Mouse (Mus musculus): Measurements from ENCODE around the gene Chid1. TPM values are rescaled to one million over a fixed set of nuclear protein-coding genes. Genes with fewer than 3 reads are reported as not detected.

Chid1 gene
- polyA plus RNA-seq (2014; fragmentation: Nextera tagmentation; extraction: Ambion mirVana): 37.9 and 40.2 TPM in 2 replicates

DNA sequence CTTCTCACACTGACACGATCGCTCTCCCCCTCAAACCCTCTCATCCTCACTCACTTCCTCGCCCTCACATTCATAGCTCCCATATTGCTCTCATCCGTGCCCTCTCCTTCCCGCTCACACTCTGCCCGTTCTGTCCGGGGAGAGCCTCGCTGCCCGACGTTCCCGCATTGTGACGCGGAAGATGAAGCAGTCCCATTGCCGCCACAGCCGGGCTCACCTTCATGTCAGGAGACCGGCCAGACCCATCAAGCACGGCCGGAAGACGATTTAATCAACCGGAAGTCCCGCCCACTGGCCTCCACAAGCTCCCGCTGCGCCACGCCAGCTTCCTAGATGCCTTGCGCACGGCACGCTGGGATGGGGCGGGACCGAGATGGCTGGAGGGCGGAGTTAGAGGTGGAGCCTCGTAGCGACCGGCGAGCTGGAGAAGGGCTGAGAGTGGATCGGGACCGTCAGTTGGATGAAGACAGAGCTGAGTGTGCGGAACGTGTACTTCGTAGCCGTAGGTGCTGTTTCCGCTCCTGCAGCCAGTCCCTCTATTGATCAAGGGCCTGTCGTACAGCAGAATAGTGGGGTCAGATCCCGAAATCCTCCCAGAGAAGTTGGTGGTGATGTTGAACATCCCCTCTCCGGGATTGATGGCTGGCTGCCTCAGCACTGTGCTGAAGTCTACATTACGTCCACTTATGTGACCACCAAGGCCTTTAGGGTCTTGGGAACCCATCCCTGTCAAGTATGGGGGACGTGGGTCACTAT, at the start of gene Chid1:
Gene Chid1 (minus strand): TSS at position 302 of the 756 bp plus-strand sequence.
- H3K4me1 ChIP-seq (ENCODE audit: control insufficient read depth, insufficient read depth, low read length): peaks cover 15% of the 10 kb centered on the region
- H3K4me2 ChIP-seq (ENCODE audit: low read length): peak within 1 kb of the TSS; percentile 89
- no peaks in the 10 kb centered on the region for H3K36me3 ChIP-seq (ENCODE audit: control insufficient read depth, insufficient read depth, low read length)
- peak within 1 kb of the TSS; percentile 80 for H3K27ac ChIP-seq (replicated peaks; ENCODE audit: low read depth, low read length)
- WGBS: 1% methylated on average over 46 of the region's 46 CpGs
- H3K9me3 ChIP-seq (ENCODE audit: control insufficient read depth, low read length): no peaks in the 10 kb centered on the region
- H3K9ac ChIP-seq (replicated peaks; ENCODE audit: low read length): peak within 1 kb of the TSS; percentile 74
- no peaks in the 10 kb centered on the region for H3K27me3 ChIP-seq (ENCODE audit: control insufficient read depth, insufficient read depth, low read length)
- DNase-seq (peak; percentile 100), ATAC-seq (ENCODE audit: low FRiP score, low TSS enrichment) (peak; percentile 97)
- H3K4me3 ChIP-seq (replicated peaks; ENCODE audit: low read depth, low read length): peak within 1 kb of the TSS; percentile 77

DNA sequence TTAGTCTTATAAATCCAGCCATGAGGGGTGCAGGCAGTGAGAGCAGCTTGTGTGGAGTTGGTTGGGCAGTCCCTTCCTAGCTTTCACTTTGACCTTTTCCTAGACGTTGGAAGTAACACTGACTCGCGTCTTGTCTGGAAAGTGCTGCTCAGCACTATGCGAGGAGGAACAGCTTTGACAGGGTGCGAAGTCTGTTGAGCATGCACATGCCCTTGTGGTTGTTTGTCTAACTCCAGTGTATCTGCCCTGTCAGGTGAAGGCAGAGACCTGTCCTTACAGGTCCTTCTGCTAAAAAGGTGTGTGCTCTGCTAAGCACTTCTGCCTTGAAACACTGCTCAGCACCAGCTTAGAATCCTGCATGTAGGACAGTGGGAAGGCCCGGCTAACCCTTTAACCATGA, 49.2 kb upstream of the Chid1 start:
- WGBS: 96% methylated on average over 6 of the region's 6 CpGs
- no peak overlapping the region for H3K9ac ChIP-seq (replicated peaks; ENCODE audit: low read length)
- H3K4me1 ChIP-seq (ENCODE audit: control insufficient read depth, insufficient read depth, low read length): no peaks in the 10 kb centered on the region
- H3K27ac ChIP-seq (replicated peaks; ENCODE audit: low read depth, low read length): no peak overlapping the region
- no peak overlapping the region for H3K4me2 ChIP-seq (ENCODE audit: low read length)
- no peak for DNase-seq
- H3K27me3 ChIP-seq (ENCODE audit: control insufficient read depth, insufficient read depth, low read length): no peaks in the 10 kb centered on the region
- no peaks in the 10 kb centered on the region for H3K9me3 ChIP-seq (ENCODE audit: control insufficient read depth, low read length)
- peaks cover 32% of the 10 kb centered on the region for H3K36me3 ChIP-seq (ENCODE audit: control insufficient read depth, insufficient read depth, low read length)
- H3K4me3 ChIP-seq (replicated peaks; ENCODE audit: low read depth, low read length): no peak overlapping the region
- ATAC-seq (ENCODE audit: low FRiP score, low TSS enrichment): no peak

DNA sequence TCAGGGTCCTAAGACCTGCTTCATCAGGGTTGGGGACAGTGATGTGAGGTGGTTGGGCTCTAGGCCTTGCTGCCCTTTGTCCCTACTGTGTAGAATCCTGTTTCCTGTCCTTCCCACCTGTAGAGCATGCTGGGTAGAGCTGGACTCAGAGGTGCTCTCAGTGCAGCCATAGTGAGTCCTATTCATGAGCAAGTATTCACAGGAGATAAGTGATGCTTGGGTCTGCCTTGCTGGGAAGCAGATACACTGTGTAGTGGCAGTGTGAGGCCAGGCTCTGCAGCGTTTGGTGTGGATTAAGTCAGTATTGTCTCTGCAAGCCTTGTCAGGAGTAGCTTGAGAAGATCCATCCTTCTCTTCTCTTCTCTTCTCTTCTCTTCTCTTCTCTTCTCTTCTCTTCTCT, 46.2 kb upstream of the Chid1 start:
- no peak overlapping the region for H3K4me3 ChIP-seq (replicated peaks; ENCODE audit: low read depth, low read length)
- no peak overlapping the region for H3K9ac ChIP-seq (replicated peaks; ENCODE audit: low read length)
- H3K27me3 ChIP-seq (ENCODE audit: control insufficient read depth, insufficient read depth, low read length): no peaks in the 10 kb centered on the region
- 83% methylated on average over 1 of the region's 1 CpGs for WGBS
- no peaks in the 10 kb centered on the region for H3K4me1 ChIP-seq (ENCODE audit: control insufficient read depth, insufficient read depth, low read length)
- H3K27ac ChIP-seq (replicated peaks; ENCODE audit: low read depth, low read length): no peak overlapping the region
- no peak for DNase-seq
- no peak for ATAC-seq (ENCODE audit: low FRiP score, low TSS enrichment)
- no peak overlapping the region for H3K4me2 ChIP-seq (ENCODE audit: low read length)
- H3K36me3 ChIP-seq (ENCODE audit: control insufficient read depth, insufficient read depth, low read length): peaks cover 18% of the 10 kb centered on the region
- H3K9me3 ChIP-seq (ENCODE audit: control insufficient read depth, low read length): no peaks in the 10 kb centered on the region

DNA sequence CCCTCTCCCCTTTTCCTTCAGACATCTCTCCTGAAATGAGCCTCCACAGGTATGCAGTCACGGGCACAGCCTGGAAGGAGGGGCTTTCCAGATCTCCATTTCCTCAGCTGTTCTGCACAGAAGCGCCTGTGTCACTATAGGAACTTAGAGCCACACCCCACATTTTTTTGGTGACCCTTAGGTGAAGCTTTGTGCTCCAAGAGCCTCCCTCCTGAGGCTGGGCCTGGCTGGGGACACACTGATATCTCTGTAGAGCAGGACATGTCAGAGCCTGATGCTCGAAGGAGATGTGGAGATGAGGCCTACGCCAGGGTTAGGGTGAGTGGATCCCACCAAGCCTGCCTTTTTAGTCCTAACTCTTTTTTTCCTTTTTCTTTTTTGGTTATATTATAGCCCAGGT, 45.6 kb upstream of the Chid1 start:
- no peak overlapping the region for H3K27ac ChIP-seq (replicated peaks; ENCODE audit: low read depth, low read length)
- no peak overlapping the region for H3K9ac ChIP-seq (replicated peaks; ENCODE audit: low read length)
- WGBS: 91% methylated on average over 4 of the region's 4 CpGs
- no peak overlapping the region for H3K4me3 ChIP-seq (replicated peaks; ENCODE audit: low read depth, low read length)
- no peaks in the 10 kb centered on the region for H3K4me1 ChIP-seq (ENCODE audit: control insufficient read depth, insufficient read depth, low read length)
- H3K4me2 ChIP-seq (ENCODE audit: low read length): no peak overlapping the region
- H3K27me3 ChIP-seq (ENCODE audit: control insufficient read depth, insufficient read depth, low read length): no peaks in the 10 kb centered on the region
- no peak for DNase-seq
- H3K36me3 ChIP-seq (ENCODE audit: control insufficient read depth, insufficient read depth, low read length): peaks cover 14% of the 10 kb centered on the region
- no peaks in the 10 kb centered on the region for H3K9me3 ChIP-seq (ENCODE audit: control insufficient read depth, low read length)
- no peak for ATAC-seq (ENCODE audit: low FRiP score, low TSS enrichment)

DNA sequence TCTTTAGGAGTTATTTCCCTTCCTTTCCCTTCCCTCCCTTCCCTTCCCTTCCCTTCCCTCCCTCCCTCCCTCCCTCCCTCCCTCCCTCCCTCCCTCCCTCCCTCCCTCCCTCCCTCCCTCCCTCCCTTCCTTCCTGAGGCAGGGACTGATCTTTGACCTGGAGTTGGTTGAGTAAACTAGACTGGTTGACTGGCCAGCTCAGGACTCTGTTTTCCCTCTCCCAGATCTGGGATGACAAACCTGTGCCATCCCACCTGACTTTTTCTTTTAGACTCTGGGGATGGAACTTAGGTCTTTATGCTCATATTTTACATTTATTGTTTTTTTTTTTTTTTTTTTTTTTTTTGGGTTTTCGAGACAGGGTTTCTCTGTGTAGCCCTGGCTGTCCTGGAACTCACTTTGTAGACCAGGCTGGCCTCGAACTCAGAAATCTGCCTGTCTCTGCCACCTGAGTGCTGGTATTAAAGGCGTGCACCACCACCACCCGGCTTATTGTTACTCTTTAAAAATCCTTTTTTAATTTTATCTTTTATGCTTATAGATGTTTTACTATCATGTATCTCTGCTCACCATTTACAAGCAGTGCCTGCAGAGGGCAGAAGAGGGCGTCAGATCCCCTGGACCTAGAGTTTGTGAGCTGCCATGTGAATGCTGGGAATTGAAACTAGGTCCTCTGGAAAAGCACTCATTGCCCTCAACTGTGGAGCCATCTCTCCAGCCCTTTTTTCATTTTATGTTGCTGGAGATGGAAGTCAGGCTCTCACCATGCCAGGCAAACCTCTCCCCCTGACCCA, 44.6 kb upstream of the Chid1 start:
- Histone ChIP-seq H3K4me3 (replicated peaks; ENCODE audit: low read depth, low read length) (no peak overlapping the region), H3K36me3 (ENCODE audit: control insufficient read depth, insufficient read depth, low read length) (peaks cover 7% of the 10 kb centered on the region; the same call in 1 of the 2 replicates), H3K4me1 (ENCODE audit: control insufficient read depth, insufficient read depth, low read length) (no peaks in the 10 kb centered on the region), H3K27me3 (ENCODE audit: control insufficient read depth, insufficient read depth, low read length) (no peaks in the 10 kb centered on the region), H3K9ac (replicated peaks; ENCODE audit: low read length) (no peak overlapping the region), H3K27ac (replicated peaks; ENCODE audit: low read depth, low read length) (no peak overlapping the region), H3K4me2 (ENCODE audit: low read length) (no peak overlapping the region), H3K9me3 (ENCODE audit: control insufficient read depth, low read length) (no peaks in the 10 kb centered on the region)
- WGBS: 90% methylated on average over 4 of the region's 5 CpGs
- ATAC-seq (ENCODE audit: low FRiP score, low TSS enrichment): no peak
- no peak for DNase-seq

DNA sequence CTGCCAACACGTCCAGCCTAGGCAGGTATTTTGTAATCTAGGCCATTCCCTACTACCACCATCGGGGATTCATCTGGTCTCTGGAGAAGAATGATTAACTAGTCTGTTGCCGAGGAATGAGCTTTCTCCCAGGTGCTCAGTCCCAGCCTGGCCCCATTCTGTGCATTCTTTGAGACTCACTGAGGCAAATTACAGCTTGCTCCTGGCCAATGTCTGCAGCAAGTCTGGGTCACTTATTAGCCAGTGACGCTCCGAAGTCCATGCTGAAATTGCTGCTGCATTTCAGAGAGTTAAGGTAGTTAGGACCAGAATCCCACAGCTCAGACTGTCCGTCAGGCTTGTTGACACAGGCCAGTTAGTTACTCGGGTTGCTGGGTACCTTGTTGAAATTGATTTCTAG, 41.7 kb upstream of the Chid1 start:
- no peak for ATAC-seq (ENCODE audit: low FRiP score, low TSS enrichment)

DNA sequence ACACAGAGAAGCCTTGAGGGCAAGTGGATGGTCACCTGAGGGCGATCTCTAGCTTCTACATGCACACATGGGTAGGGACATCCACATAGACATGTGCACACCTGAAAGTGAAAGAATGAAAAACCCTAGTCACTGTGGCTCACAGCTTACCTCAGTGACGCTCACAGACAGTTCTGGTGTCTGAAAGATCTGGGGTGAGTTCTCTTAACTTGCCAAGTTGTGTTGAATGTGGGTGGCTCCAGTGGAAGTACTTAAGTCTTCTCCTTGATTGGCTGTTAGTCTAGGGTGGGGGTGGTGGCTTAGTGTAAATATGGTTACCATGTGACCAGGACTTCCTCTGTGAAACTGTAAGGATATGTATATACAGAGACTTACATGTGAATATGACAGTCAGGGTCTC, 39.3 kb upstream of the Chid1 start:
- WGBS: 100% methylated on average over 2 of the region's 2 CpGs
- no peaks in the 10 kb centered on the region for H3K9me3 ChIP-seq (ENCODE audit: control insufficient read depth, low read length)
- DNase-seq (no peak), ATAC-seq (ENCODE audit: low FRiP score, low TSS enrichment) (no peak)
- no peak overlapping the region for H3K27ac ChIP-seq (replicated peaks; ENCODE audit: low read depth, low read length)
- H3K27me3 ChIP-seq (ENCODE audit: control insufficient read depth, insufficient read depth, low read length): no peaks in the 10 kb centered on the region
- no peaks in the 10 kb centered on the region for H3K4me1 ChIP-seq (ENCODE audit: control insufficient read depth, insufficient read depth, low read length)
- no peak overlapping the region for H3K4me2 ChIP-seq (ENCODE audit: low read length)
- H3K36me3 ChIP-seq (ENCODE audit: control insufficient read depth, insufficient read depth, low read length): no peaks in the 10 kb centered on the region
- H3K9ac ChIP-seq (replicated peaks; ENCODE audit: low read length): no peak overlapping the region
- H3K4me3 ChIP-seq (replicated peaks; ENCODE audit: low read depth, low read length): no peak overlapping the region

More for the DNA sequence above, 41.7 kb upstream of the Chid1 start:
- Histone ChIP-seq H3K9me3 (ENCODE audit: control insufficient read depth, low read length) (no peaks in the 10 kb centered on the region), H3K27me3 (ENCODE audit: control insufficient read depth, insufficient read depth, low read length) (no peaks in the 10 kb centered on the region), H3K4me1 (ENCODE audit: control insufficient read depth, insufficient read depth, low read length) (no peaks in the 10 kb centered on the region), H3K9ac (replicated peaks; ENCODE audit: low read length) (no peak overlapping the region), H3K27ac (replicated peaks; ENCODE audit: low read depth, low read length) (no peak overlapping the region), H3K36me3 (ENCODE audit: control insufficient read depth, insufficient read depth, low read length) (no peaks in the 10 kb centered on the region), H3K4me2 (ENCODE audit: low read length) (no peak overlapping the region), H3K4me3 (replicated peaks; ENCODE audit: low read depth, low read length) (no peak overlapping the region)
- WGBS: 83% methylated on average over 7 of the region's 7 CpGs
- no peak for DNase-seq

DNA sequence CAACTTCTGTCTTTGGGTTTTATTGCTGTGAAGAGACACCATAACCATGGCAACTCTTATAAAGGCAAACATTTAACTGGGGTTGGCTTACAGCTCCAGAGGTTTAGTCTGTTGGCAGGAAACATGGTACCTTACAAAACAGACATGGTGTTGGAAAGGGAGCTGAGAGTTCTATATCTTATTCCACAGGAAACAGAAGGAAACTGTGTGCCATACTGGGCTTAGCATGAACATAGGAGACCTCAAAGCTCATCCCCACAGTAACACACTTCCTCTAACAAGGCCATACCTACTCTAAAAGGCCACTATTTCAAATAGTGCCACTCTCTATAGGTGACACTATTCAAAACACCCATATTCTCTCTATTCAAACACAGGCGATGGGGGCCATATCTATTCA, 38.9 kb upstream of the Chid1 start:
- H3K36me3 ChIP-seq (ENCODE audit: control insufficient read depth, insufficient read depth, low read length): no peaks in the 10 kb centered on the region
- no peaks in the 10 kb centered on the region for H3K4me1 ChIP-seq (ENCODE audit: control insufficient read depth, insufficient read depth, low read length)
- DNase-seq: no peak
- H3K27ac ChIP-seq (replicated peaks; ENCODE audit: low read depth, low read length): no peak overlapping the region
- no peak overlapping the region for H3K4me3 ChIP-seq (replicated peaks; ENCODE audit: low read depth, low read length)
- H3K27me3 ChIP-seq (ENCODE audit: control insufficient read depth, insufficient read depth, low read length): no peaks in the 10 kb centered on the region
- ATAC-seq (ENCODE audit: low FRiP score, low TSS enrichment): no peak
- no peak overlapping the region for H3K4me2 ChIP-seq (ENCODE audit: low read length)
- H3K9ac ChIP-seq (replicated peaks; ENCODE audit: low read length): no peak overlapping the region
- H3K9me3 ChIP-seq (ENCODE audit: control insufficient read depth, low read length): no peaks in the 10 kb centered on the region
- WGBS: 96% methylated on average over 1 of the region's 1 CpGs

Measured in midbrain, embryonic 14.5 days (tissue).